Mouse (Mus musculus): ENCODE measurements around the gene Pole3.

GRCm38 (mm10) chr4:62513998-62514506, 10.8 kb downstream of the Pole3 start:
- TF ChIP-seq POLR2A (IDR thresholded peaks at IDR 0.05; ENCODE audit: insufficient read depth, low read length) (no peak), EP300 (IDR thresholded peaks at IDR 0.05; ENCODE audit: insufficient read depth, low read depth, low read length) (no peak)

Measured in ES-Bruce4 (cell line).